Mouse (Mus musculus) midbrain, embryonic 11.5 days (tissue): ENCODE measurements around the gene Tenm4. TPM values are rescaled to one million over a fixed set of nuclear protein-coding genes. Genes with fewer than 3 reads are reported as not detected.
A peak's percentile ranks its signal among the peaks of the same experiment; 100 is the strongest.
"Not testable (repeated sequence)": the region's sequence is repeated elsewhere in the genome, so short reads cannot be mapped to it uniquely, and the experiment has no call there.

Experiments used
- ATAC-seq: fragments of 200-750 bp; cut with Nextera tagmentation; 2 replicates; pipeline ENCODE4 v1.8.0; 2017; ENCODE audit warnings: moderate TSS enrichment, moderate library complexity; ENCODE audit not compliant: low FRiP score
- DNase-seq: peaks from one replicate; pipeline ENCODE4 v3.0.0; 2015; ENCODE audit warnings: low spot score; ENCODE audit errors: missing footprints
- H3K27ac ChIP-seq: fragments of 300-500 bp; sonication (generic); 2 replicates; pipeline ENCODE4 v1.5.1; 2014; ENCODE audit warnings: low read depth, low read length
- H3K27me3 ChIP-seq: fragments of 300-500 bp; sonication (generic); 2 replicates; pipeline ENCODE4 v1.6.1; 2014; ENCODE audit warnings: mild to moderate bottlenecking, low read length, moderate library complexity, mixed read lengths; ENCODE audit not compliant: control insufficient read depth, insufficient read depth
- H3K36me3 ChIP-seq: fragments of 300-500 bp; sonication (generic); 2 replicates; pipeline ENCODE4 v1.6.1; 2014; ENCODE audit warnings: mild to moderate bottlenecking, low read length, moderate library complexity, mixed read lengths; ENCODE audit not compliant: control insufficient read depth, insufficient read depth
- H3K4me1 ChIP-seq: fragments of 300-500 bp; sonication (generic); 2 replicates; pipeline ENCODE4 v1.6.1; 2014; ENCODE audit warnings: low read length; ENCODE audit not compliant: control insufficient read depth, insufficient read depth
- H3K4me2 ChIP-seq: fragments of 300-500 bp; sonication (generic); 2 replicates; pipeline ENCODE4 v1.6.1; 2014; ENCODE audit warnings: mild to moderate bottlenecking, moderate library complexity
- H3K4me3 ChIP-seq: fragments of 300-500 bp; sonication (generic); 2 replicates; pipeline ENCODE4 v1.5.1; 2014; ENCODE audit warnings: low read depth, low read length
- H3K9ac ChIP-seq: fragments of 300-500 bp; sonication (generic); 2 replicates; pipeline ENCODE4 v1.6.1; 2014; ENCODE audit warnings: low read length
- H3K9me3 ChIP-seq: fragments of 300-500 bp; sonication (generic); 2 replicates; pipeline ENCODE4 v1.6.1; 2016; ENCODE audit warnings: low read length; ENCODE audit not compliant: control insufficient read depth
- WGBS: fragments of 180-500 bp; shearing (Covaris S2); extraction: QIAGEN DNeasy Blood & Tissue Kit; methylation state at CpG from one replicate; pipeline ENCODE4 v1.1.7; 2014; 5-methylcytosine and 5-hydroxymethylcytosine counted together
- polyA plus RNA-seq: library from polyadenylated mRNA; unstranded; fragments of >200 nt; fragmentation: Nextera tagmentation; extraction: Ambion mirVana; gene quantifications from 2 replicates; pipeline ENCODE4 v1.2.1, GENCODE M21; 2014

The Tenm4 gene
- polyA plus RNA-seq, 1 experiment from 2014 or later: 24.8 TPM

DNA sequence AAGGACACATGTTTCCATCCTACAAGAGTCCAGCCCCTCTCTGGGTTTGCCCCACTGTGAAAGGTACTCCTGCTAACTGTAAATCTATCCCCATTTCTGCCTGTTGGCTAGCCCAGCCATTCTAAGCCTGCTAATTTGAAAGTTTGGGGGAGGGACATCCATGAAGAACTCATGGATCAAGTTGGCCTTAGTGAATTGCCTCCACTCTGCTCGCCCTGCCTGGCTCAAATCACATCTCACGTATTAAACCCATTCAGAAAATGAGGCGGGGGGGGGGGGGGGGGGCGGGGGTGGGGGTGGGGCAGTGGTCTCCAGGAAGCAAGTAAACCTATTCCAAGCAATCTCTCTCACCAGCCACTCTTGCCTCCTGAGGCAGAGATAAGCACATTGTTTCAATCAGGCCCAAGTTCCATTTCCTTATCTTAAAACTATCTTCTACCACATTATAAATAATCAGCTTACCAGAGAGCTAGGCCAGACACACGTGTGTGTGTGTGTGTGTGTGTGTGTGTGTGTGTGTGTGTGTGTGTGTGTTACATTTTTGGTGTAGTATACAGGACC, 429.4 kb downstream of the Tenm4 start:
- Histone ChIP-seq H3K27ac (no peak overlapping the region), H3K4me1 (no peaks in the 10 kb centered on the region), H3K4me2 (no peak overlapping the region), H3K36me3 (no peaks in the 10 kb centered on the region), H3K9ac (no peak overlapping the region), H3K4me3 (no peak overlapping the region), H3K27me3 (no peaks in the 10 kb centered on the region), H3K9me3 (no peaks in the 10 kb centered on the region)
- WGBS: 55% methylated on average over 4 of the region's 5 CpGs
- no peak for ATAC-seq
- DNase-seq: no peak

GRCm38 (mm10) chr7:96604091-96604745, 433.2 kb downstream of the Tenm4 start:
- 81% methylated on average over 3 of the region's 3 CpGs for WGBS
- Histone ChIP-seq H3K27me3 (no peaks in the 10 kb centered on the region), H3K9me3 (no peaks in the 10 kb centered on the region), H3K4me3 (no peak overlapping the region), H3K27ac (no peak overlapping the region), H3K36me3 (no peaks in the 10 kb centered on the region), H3K4me2 (no peak overlapping the region), H3K9ac (no peak overlapping the region), H3K4me1 (no peaks in the 10 kb centered on the region)
- DNase-seq (no peak), ATAC-seq (no peak)

GRCm38 (mm10) chr7:96605316-96605715, 434.3 kb downstream of the Tenm4 start:
- Histone ChIP-seq H3K27ac (no peak overlapping the region), H3K4me1 (no peaks in the 10 kb centered on the region), H3K9ac (no peak overlapping the region), H3K27me3 (no peaks in the 10 kb centered on the region), H3K36me3 (no peaks in the 10 kb centered on the region), H3K4me2 (no peak overlapping the region), H3K4me3 (no peak overlapping the region), H3K9me3 (no peaks in the 10 kb centered on the region)
- WGBS: 74% methylated on average over 2 of the region's 2 CpGs
- ATAC-seq (no peak), DNase-seq (no peak)

- Histone ChIP-seq H3K9me3 (no peaks in the 10 kb centered on the region), H3K36me3 (no peaks in the 10 kb centered on the region), H3K4me3 (no peak overlapping the region), H3K9ac (no peak overlapping the region), H3K27me3 (no peaks in the 10 kb centered on the region), H3K4me2 (no peak overlapping the region), H3K27ac (no peak overlapping the region), H3K4me1 (no peaks in the 10 kb centered on the region)
- no peak for DNase-seq
- 62% methylated on average over 10 of the region's 10 CpGs for WGBS
- no peak for ATAC-seq
Measured at GRCm38 (mm10) chr7:96609854-96610586, 439.0 kb downstream of the Tenm4 start.

DNA sequence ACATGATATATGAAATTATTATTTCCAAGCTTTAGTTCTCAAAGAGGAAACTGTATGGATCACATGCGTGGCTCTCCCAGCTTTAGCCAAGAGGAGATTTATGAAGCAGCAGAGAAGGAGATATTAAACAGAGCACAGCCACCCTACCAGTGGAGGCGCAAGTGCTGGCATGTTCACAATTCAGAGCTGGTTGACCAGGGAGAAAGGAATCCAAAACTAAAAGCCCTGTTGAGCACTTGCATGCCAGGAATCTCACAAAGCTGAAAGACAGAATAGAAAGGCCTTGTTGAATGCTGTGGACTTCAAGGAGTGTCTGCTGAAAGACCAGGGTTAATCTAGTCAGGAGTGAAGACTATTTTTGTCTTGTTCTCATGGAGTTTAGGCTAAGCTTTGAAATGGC, 446.3 kb downstream of the Tenm4 start:
- Histone ChIP-seq H3K27ac (no peak overlapping the region), H3K4me1 (no peaks in the 10 kb centered on the region), H3K36me3 (no peaks in the 10 kb centered on the region), H3K9ac (no peak overlapping the region), H3K9me3 (no peaks in the 10 kb centered on the region), H3K4me2 (no peak overlapping the region), H3K4me3 (no peak overlapping the region), H3K27me3 (no peaks in the 10 kb centered on the region)
- no peak for ATAC-seq
- WGBS: 78% methylated on average over 2 of the region's 2 CpGs
- DNase-seq: peak; percentile 72

GRCm38 (mm10) chr7:96619930-96620472, 449.0 kb downstream of the Tenm4 start:
- DNase-seq (peak; percentile 78), ATAC-seq (no peak)
- Histone ChIP-seq H3K4me1 (no peaks in the 10 kb centered on the region), H3K27ac (no peak overlapping the region), H3K9me3 (no peaks in the 10 kb centered on the region), H3K27me3 (no peaks in the 10 kb centered on the region), H3K36me3 (no peaks in the 10 kb centered on the region), H3K4me2 (no peak overlapping the region), H3K4me3 (no peak overlapping the region), H3K9ac (no peak overlapping the region)
- WGBS: 83% methylated on average over 4 of the region's 4 CpGs

- no peaks in the 10 kb centered on the region for H3K27me3 ChIP-seq
- WGBS: 74% methylated on average over 3 of the region's 3 CpGs
- no peak overlapping the region for H3K4me2 ChIP-seq
- H3K9me3 ChIP-seq: no peaks in the 10 kb centered on the region
- H3K4me1 ChIP-seq: no peaks in the 10 kb centered on the region
- ATAC-seq (no peak), DNase-seq (no peak)
- H3K4me3 ChIP-seq: no peak overlapping the region
- no peak overlapping the region for H3K9ac ChIP-seq
- no peak overlapping the region for H3K27ac ChIP-seq
- no peaks in the 10 kb centered on the region for H3K36me3 ChIP-seq
Measured at GRCm38 (mm10) chr7:96626338-96626737, 455.3 kb downstream of the Tenm4 start.

- not testable (repeated sequence) for H3K36me3 ChIP-seq, H3K4me3 ChIP-seq, H3K4me1 ChIP-seq, ATAC-seq, H3K9me3 ChIP-seq, H3K27ac ChIP-seq, DNase-seq, H3K4me2 ChIP-seq, H3K9ac ChIP-seq, H3K27me3 ChIP-seq
- 91% methylated on average over 9 of the region's 9 CpGs for WGBS
Measured at GRCm38 (mm10) chr7:96630551-96630950, 459.5 kb downstream of the Tenm4 start.

DNA sequence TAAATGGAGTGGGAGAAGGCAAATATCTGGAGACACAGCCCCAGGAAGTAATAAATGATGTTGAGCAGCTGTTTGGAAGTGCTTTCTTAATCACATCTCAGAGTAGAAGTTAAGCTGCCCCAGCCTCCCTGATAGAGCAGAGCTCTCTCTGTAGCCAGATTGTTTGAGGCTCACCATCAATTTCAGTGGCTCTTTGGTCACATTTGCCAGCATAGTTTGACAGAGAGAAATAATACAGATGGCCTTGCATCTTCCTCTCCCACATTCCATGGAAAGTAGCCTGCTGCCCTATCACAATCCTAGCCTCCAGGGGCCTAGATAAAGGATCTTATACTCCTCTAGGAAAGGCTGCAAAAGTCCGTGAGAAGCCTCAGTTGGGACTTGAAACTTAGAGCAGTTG, 462.0 kb downstream of the Tenm4 start:
- no peaks in the 10 kb centered on the region for H3K27me3 ChIP-seq
- DNase-seq: peak; percentile 51
- no peaks in the 10 kb centered on the region for H3K9me3 ChIP-seq
- no peak overlapping the region for H3K9ac ChIP-seq
- 88% methylated on average over 1 of the region's 1 CpGs for WGBS
- no peaks in the 10 kb centered on the region for H3K36me3 ChIP-seq
- no peak for ATAC-seq
- no peak overlapping the region for H3K4me2 ChIP-seq
- H3K27ac ChIP-seq: no peak overlapping the region
- no peak overlapping the region for H3K4me3 ChIP-seq
- H3K4me1 ChIP-seq: no peaks in the 10 kb centered on the region
